Mouse (Mus musculus) cortical plate, adult 2 months (tissue): ENCODE measurements around the gene Usp21. TPM values are rescaled to one million over a fixed set of nuclear protein-coding genes. Genes with fewer than 3 reads are reported as not detected.

Source experiments
- H3K27ac ChIP-seq: fragments of 200-500 bp; 2 replicates; pipeline ENCODE4 v1.5.1; 2012; ENCODE audit warnings: low read length, control low read depth, inconsistent platforms; ENCODE audit not compliant: insufficient read depth
- H3K4me1 ChIP-seq: fragments of 200-500 bp; 2 replicates; pipeline ENCODE4 v1.6.1; 2011; ENCODE audit warnings: low read length; ENCODE audit not compliant: control insufficient read depth, insufficient read depth
- H3K4me3 ChIP-seq: fragments of 200-500 bp; 2 replicates; pipeline ENCODE4 v1.5.1; 2011; ENCODE audit warnings: mild to moderate bottlenecking, low read length, control low read depth; ENCODE audit not compliant: insufficient read depth
- CTCF ChIP-seq: fragments of 200-500 bp; IDR thresholded peaks from 2 replicates; pipeline ENCODE4 v1.5.1; 2011; ENCODE audit warnings: mild to moderate bottlenecking, control low read depth, low read length; ENCODE audit not compliant: insufficient read depth; ENCODE audit errors: extremely low read depth
- POLR2A ChIP-seq: fragments of 200-500 bp; IDR thresholded peaks from 2 replicates; pipeline ENCODE4 v1.6.1; 2011; ENCODE audit warnings: mild to moderate bottlenecking, low read length, control low read depth; ENCODE audit not compliant: insufficient read depth; ENCODE audit errors: extremely low read depth
- polyA plus RNA-seq: library from polyadenylated mRNA; depleted of rRNA; stranded (reverse); fragments of >200 nt; gene quantifications from 2 replicates; pipeline ENCODE4 v1.2.3, GENCODE M21; 2012

The Usp21 gene
- polyA plus RNA-seq, 1 experiment, result 70.2 TPM

DNA sequence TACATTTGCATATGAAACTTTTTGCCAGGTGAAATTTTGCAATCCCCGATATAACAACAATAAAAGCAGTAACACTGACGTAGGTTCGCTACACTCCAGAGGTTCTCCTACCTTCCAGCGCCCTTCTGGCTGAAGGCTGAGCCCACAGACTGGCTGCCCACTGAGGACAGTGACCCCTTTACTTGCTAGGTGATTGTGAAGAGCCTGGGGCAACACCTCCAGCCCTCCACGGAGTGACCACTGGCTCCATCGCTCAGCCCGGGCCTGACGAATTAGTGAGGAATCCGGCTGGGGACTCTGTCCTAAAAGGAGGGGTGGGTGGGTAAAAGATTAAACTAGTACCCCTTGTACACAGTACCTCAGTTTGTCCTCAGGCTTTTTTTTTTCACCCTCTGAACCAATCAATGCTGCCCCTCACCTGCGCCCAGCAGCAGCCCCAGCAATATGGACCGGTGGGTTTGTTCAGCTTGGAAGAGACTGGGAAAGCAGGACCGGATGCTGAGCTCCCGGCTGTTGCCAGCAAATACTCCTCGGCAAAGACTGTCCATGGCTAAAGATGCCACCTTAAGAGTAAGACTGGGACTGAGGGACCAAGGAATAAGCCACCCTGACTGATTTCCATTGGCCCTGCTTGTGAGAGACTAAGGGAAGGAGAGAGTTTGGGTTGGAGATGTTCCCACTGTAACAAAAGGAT lies 8.6 kb downstream of the Usp21 start:
- Histone ChIP-seq H3K4me1 (no peaks in the 10 kb centered on the region), H3K27ac (no peak overlapping the region), H3K4me3 (no peak overlapping the region)
- no peak for TF ChIP-seq CTCF
- TF ChIP-seq POLR2A, result no peak

GRCm38 (mm10) chr1:171278436-171278835 lies 9.4 kb downstream of the Usp21 start:
- TF ChIP-seq POLR2A, result no peak
- no peak overlapping the region for H3K27ac ChIP-seq
- H3K4me1 ChIP-seq, result no peaks in the 10 kb centered on the region
- no peak overlapping the region for H3K4me3 ChIP-seq

GRCm38 (mm10) chr1:171277736-171278135 lies 10.1 kb downstream of the Usp21 start:
- Histone ChIP-seq H3K27ac (no peak overlapping the region), H3K4me3 (no peak overlapping the region), H3K4me1 (no peaks in the 10 kb centered on the region)
- no peak for TF ChIP-seq CTCF
- TF ChIP-seq POLR2A, result no peak

DNA sequence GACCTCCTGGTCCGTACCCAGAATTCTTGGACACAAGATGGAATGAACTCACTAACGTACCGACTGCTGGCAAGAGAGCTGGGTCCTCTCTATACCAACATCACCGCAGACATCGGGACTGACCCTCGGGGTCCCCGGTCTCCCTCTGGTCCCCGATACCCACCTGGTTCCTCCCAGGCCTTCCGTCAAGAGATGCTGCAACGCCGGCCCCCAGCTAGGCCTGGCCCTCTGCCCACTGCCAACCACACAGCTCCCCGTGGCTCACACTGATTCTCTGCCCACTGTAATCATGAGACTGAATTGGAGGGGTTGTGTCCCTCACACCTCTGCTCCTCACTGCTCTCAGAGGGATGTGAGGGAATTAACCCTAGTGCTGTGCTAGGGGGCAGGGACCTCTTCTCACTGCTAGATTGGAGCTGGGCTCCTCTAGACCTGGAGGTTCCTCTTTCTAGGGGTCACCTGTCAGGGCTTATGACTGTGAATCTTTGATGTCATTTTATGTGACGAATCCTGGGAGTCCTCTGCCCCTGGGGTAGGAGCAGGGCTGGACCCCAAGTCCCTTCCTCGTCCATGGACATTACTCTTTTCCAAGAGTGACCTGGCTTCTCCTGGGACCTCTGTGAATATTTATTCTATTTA lies 11.6 kb downstream of the Usp21 start:
- Histone ChIP-seq H3K27ac (no peak overlapping the region), H3K4me1 (peaks cover 3% of the 10 kb centered on the region; the same call in 1 of the 2 replicates), H3K4me3 (no peak overlapping the region)
- TF ChIP-seq POLR2A (no peak), CTCF (no peak)

GRCm38 (mm10) chr1:171275144-171275734 lies 12.6 kb downstream of the Usp21 start:
- peaks cover 7% of the 10 kb centered on the region; the same call in 1 of the 2 replicates for H3K4me1 ChIP-seq
- H3K27ac ChIP-seq, result no peak overlapping the region
- H3K4me3 ChIP-seq, result no peak overlapping the region
- TF ChIP-seq CTCF (no peak), POLR2A (no peak)

- Histone ChIP-seq H3K4me1 (peaks cover 7% of the 10 kb centered on the region; the same call in 1 of the 2 replicates), H3K4me3 (no peak overlapping the region), H3K27ac (no peak overlapping the region)
- no peak for TF ChIP-seq POLR2A
- TF ChIP-seq CTCF, result no peak
Measured at GRCm38 (mm10) chr1:171274171-171274570, 13.6 kb downstream of the Usp21 start.

DNA sequence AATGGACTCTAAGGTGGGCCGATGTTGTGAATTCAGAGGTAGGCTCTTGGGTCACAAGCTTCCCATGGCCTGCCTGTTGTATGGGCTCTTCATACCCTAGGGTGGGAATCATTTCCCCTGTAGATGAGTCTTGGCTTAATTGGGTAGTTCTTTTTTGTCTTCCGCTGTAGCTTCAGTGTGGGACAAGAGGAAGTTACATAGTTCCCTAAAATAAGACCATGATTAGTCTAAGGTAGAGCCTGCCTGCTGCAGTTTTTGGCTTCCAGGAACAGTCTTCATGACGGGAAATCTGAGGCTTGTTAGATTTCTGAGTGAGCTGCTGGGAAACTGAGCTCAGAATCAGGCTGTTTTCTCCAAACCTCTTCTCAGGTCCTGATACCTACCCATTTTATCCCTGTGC lies 15.7 kb downstream of the Usp21 start:
- no peak for TF ChIP-seq POLR2A

GRCm38 (mm10) chr1:171271622-171272021 lies 16.2 kb downstream of the Usp21 start:
- H3K4me1 ChIP-seq, result peaks cover 7% of the 10 kb centered on the region; the same call in 1 of the 2 replicates
- H3K27ac ChIP-seq, result no peak overlapping the region
- H3K4me3 ChIP-seq, result peak overlapping the region; percentile 95; the same call in 1 of the 2 replicates
- TF ChIP-seq POLR2A (no peak), CTCF (no peak)

More for the DNA sequence above, 15.7 kb downstream of the Usp21 start:
- Histone ChIP-seq H3K4me3 (no peak overlapping the region), H3K27ac (no peak overlapping the region), H3K4me1 (peaks cover 7% of the 10 kb centered on the region; the same call in 1 of the 2 replicates)

GRCm38 (mm10) chr1:171271196-171271595 lies 16.6 kb downstream of the Usp21 start:
- TF ChIP-seq CTCF, result no peak
- no peak for TF ChIP-seq POLR2A
- no peak overlapping the region for H3K27ac ChIP-seq

DNA sequence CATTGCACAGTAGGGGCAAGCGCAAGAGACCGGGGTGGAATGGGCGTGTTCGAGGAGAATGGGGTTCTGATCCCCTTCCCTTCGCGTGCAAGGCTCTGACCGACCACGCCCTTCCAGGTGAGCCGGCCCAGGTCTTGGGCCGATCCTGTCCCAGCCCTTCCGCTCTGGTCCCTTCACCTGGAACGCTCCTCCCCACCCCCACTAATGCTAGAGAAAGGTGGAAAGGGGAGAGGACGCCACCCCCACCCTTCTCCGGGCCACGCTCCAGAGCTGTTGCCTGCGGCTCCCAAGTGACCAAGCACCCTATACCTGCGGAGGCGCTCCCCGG lies 17.3 kb downstream of the Usp21 start:
- H3K4me3 ChIP-seq, result peak overlapping the region; percentile 95
- peaks cover 7% of the 10 kb centered on the region; the same call in 1 of the 2 replicates for H3K4me1 ChIP-seq
- TF ChIP-seq CTCF, result no peak
- no peak for TF ChIP-seq POLR2A
- peak overlapping the region; percentile 54; the same call in 1 of the 2 replicates for H3K27ac ChIP-seq

More at GRCm38 (mm10) chr1:171271196-171271595, 16.6 kb downstream of the Usp21 start:
- Histone ChIP-seq H3K4me1 (peaks cover 7% of the 10 kb centered on the region; the same call in 1 of the 2 replicates), H3K4me3 (peak overlapping the region; percentile 95)
